Mouse (Mus musculus) stomach, adult 2 months (tissue): ENCODE data around the gene Blvra. TPM values are rescaled to one million over a fixed set of nuclear protein-coding genes. Genes with fewer than 3 reads are reported as not detected.

ENCODE experiments used
- polyA plus RNA-seq: library from polyadenylated mRNA; depleted of rRNA; stranded (reverse); fragments of >200 nt; gene quantifications from 2 replicates; pipeline ENCODE4 v1.2.3, GENCODE M21; 2012; rRNA removed

Gene Blvra
- 1.4 and 2.2 TPM in 2 replicates for polyA plus RNA-seq

GRCm38 (mm10) chr2:127070435-127070841, at the start of gene Blvra:
Gene Blvra (plus strand): TSS chr2:127070665.

DNA sequence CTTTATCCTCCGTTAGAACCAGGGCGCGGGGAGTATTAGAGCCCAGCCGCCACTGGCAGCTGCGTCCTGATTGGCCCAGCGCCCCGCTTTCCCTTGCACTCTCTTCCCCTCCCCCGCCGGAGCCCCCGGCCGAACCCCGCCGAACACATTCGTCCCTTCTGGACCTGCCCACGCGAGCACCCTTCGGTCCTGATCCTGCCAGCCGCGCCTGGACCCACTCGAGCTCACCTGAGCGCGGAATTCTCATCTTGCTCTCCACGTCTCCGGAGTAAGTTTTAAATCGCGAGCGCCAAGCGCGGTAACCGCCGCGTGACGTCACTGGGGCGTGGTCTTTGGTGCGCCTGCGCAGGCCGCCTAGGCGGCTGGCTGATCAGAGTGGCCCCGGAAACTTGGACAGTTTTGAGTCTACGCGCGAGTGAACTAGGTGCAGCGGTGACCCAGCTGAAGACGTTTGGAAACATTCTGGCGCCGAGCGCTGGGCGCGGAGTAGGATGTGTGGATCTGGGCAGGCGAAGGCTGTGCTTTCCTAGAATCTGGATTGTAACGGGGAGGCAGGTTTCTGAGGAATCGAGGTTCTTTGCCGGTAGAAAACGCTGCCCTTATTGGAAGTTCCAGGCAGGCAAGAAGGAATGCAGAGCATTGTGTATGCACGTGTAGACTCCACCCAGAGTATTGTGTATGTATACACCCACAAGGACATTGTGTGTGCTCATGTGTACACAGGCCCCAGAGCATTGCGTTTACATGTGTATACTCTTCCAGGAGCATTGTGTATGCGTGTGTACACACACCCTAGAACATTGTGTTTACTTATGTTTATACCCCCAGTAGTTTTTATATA, 63.4 kb downstream of the Blvra start, which contains the start of gene Ncaph:
Gene Ncaph, minus strand, starts transcription at position 334 of the 841 bp plus-strand sequence.

GRCm38 (mm10) chr2:127143158-127144063, 72.9 kb downstream of the Blvra start, which contains the start of gene Itpripl1:
Gene Itpripl1 (minus strand): TSS chr2:127143442.

Other genes with a start within 250 kb of the Blvra start
- gene Trpm7, start 194.4 kb upstream of the Blvra start, polyA plus RNA-seq, result 0.30 and 0.62 TPM in 2 replicates
- gene Sppl2a, start 137.4 kb upstream of the Blvra start, polyA plus RNA-seq, result 2.5 and 4.1 TPM in 2 replicates
- 0.20 and 0.26 TPM in 2 replicates for gene Ap4e1, start 61.9 kb upstream of the Blvra start, polyA plus RNA-seq
- gene Ncaph, start 63.3 kb downstream of the Blvra start, polyA plus RNA-seq, result 0.40 and 0.63 TPM in 2 replicates
- 1.7 and 2.1 TPM in 2 replicates for gene Itpripl1, start 72.8 kb downstream of the Blvra start, polyA plus RNA-seq
- gene 1810024B03Rik, start 137.6 kb downstream of the Blvra start, polyA plus RNA-seq, result 0.29 and 0.58 TPM in 2 replicates
- gene Snrnp200, start 137.7 kb downstream of the Blvra start, polyA plus RNA-seq, result 5.7 and 8.8 TPM in 2 replicates
- 19.1 and 19.5 TPM in 2 replicates for gene Ciao1, start 177.2 kb downstream of the Blvra start, polyA plus RNA-seq
- 27.3 and 39.0 TPM in 2 replicates for gene Tmem127, start 177.2 kb downstream of the Blvra start, polyA plus RNA-seq
- 12.3 and 33.1 TPM in 2 replicates for gene Stard7, start 199.6 kb downstream of the Blvra start, polyA plus RNA-seq